Mouse (Mus musculus) bone marrow, adult 2 months (tissue): ENCODE measurements around the gene Fgfr2. TPM values are rescaled to one million over a fixed set of nuclear protein-coding genes. Genes with fewer than 3 reads are reported as not detected.

ENCODE experiments used
- H3K27ac ChIP-seq: fragments of 200-500 bp; 2 replicates; pipeline ENCODE4 v1.5.1; 2012; ENCODE audit warnings: low read depth, mild to moderate bottlenecking, control low read depth, inconsistent platforms, low read length; ENCODE audit not compliant: control insufficient read depth, poor library complexity, insufficient read depth
- H3K4me1 ChIP-seq: fragments of 200-500 bp; 2 replicates; pipeline ENCODE4 v1.6.1; 2011; ENCODE audit warnings: low read length; ENCODE audit not compliant: control insufficient read depth, insufficient read depth
- H3K4me3 ChIP-seq: fragments of 200-500 bp; replicated peaks from 2 replicates; pipeline ENCODE3; 2011; ENCODE audit warnings: mild to moderate bottlenecking, low read depth, low read length, control low read depth; ENCODE audit not compliant: control insufficient read depth
- CTCF ChIP-seq: fragments of 200-500 bp; IDR thresholded peaks from 2 replicates; pipeline ENCODE4 v1.5.1; 2011; ENCODE audit warnings: low read length, control low read depth; ENCODE audit not compliant: control insufficient read depth, insufficient read depth
- POLR2A ChIP-seq: fragments of 200-500 bp; IDR thresholded peaks from 2 replicates; pipeline ENCODE4 v1.6.1; 2011; ENCODE audit warnings: low read depth, mild to moderate bottlenecking, control low read depth, low read length, borderline replicate concordance; ENCODE audit not compliant: control insufficient read depth
- WGBS: fragments of 180-500 bp; shearing (Covaris S2); methylation state at CpG from one replicate; pipeline ENCODE4 v1.1.7; 2018; 5-methylcytosine and 5-hydroxymethylcytosine counted together
- polyA plus RNA-seq: library from polyadenylated mRNA; stranded (reverse); fragments of >200 nt; gene quantifications from 2 replicates; pipeline ENCODE4 v1.2.4, GENCODE M21; 2011; ENCODE audit warnings: low replicate concordance; ENCODE audit not compliant: missing spikeins, insufficient read depth, insufficient read length

Gene Fgfr2
- polyA plus RNA-seq, 1 experiment = 8.2 TPM

- 92% methylated on average over 4 of the region's 4 CpGs for WGBS
- no peak overlapping the region for H3K27ac ChIP-seq
- no peaks in the 10 kb centered on the region for H3K4me1 ChIP-seq
- H3K4me3 ChIP-seq = no peak overlapping the region
- no peak for TF ChIP-seq POLR2A
- TF ChIP-seq CTCF = no peak
Measured at GRCm38 (mm10) chr7:132253078-132253477, 870.1 kb downstream of the Fgfr2 start.

- Histone ChIP-seq H3K4me3 (no peak overlapping the region), H3K4me1 (no peaks in the 10 kb centered on the region), H3K27ac (no peak overlapping the region)
- TF ChIP-seq CTCF = no peak
- TF ChIP-seq POLR2A = no peak
- WGBS = 87% methylated on average over 10 of the region's 10 CpGs
Measured at GRCm38 (mm10) chr7:132249563-132250119, 873.5 kb downstream of the Fgfr2 start.

- Histone ChIP-seq H3K27ac (no peak overlapping the region), H3K4me3 (no peak overlapping the region), H3K4me1 (no peaks in the 10 kb centered on the region)
- TF ChIP-seq CTCF = no peak
- WGBS = 89% methylated on average over 11 of the region's 11 CpGs
Measured at GRCm38 (mm10) chr7:132247567-132247966, 875.6 kb downstream of the Fgfr2 start.

GRCm38 (mm10) chr7:132247091-132247490, 876.1 kb downstream of the Fgfr2 start:
- WGBS = 89% methylated on average over 5 of the region's 5 CpGs
- TF ChIP-seq CTCF (no peak), POLR2A (no peak)
- Histone ChIP-seq H3K4me3 (no peak overlapping the region), H3K4me1 (no peaks in the 10 kb centered on the region), H3K27ac (no peak overlapping the region)

- WGBS = 84% methylated on average over 6 of the region's 6 CpGs
- TF ChIP-seq POLR2A = no peak
- TF ChIP-seq CTCF = no peak
- H3K27ac ChIP-seq = no peak overlapping the region
- no peaks in the 10 kb centered on the region for H3K4me1 ChIP-seq
- no peak overlapping the region for H3K4me3 ChIP-seq
Measured at GRCm38 (mm10) chr7:132245730-132246129, 877.4 kb downstream of the Fgfr2 start.

GRCm38 (mm10) chr7:132244637-132245036, 878.5 kb downstream of the Fgfr2 start:
- Histone ChIP-seq H3K4me3 (no peak overlapping the region), H3K27ac (no peak overlapping the region), H3K4me1 (no peaks in the 10 kb centered on the region)
- TF ChIP-seq POLR2A (no peak), CTCF (no peak)
- WGBS = 90% methylated on average over 14 of the region's 14 CpGs

GRCm38 (mm10) chr7:132243225-132243624, 879.9 kb downstream of the Fgfr2 start:
- 54% methylated on average over 5 of the region's 5 CpGs for WGBS
- no peak for TF ChIP-seq POLR2A
- no peak for TF ChIP-seq CTCF
- Histone ChIP-seq H3K4me3 (no peak overlapping the region), H3K4me1 (no peaks in the 10 kb centered on the region), H3K27ac (no peak overlapping the region)

GRCm38 (mm10) chr7:132242617-132243141, 880.5 kb downstream of the Fgfr2 start:
- WGBS = 42% methylated on average over 4 of the region's 4 CpGs
- Histone ChIP-seq H3K27ac (no peak overlapping the region), H3K4me1 (no peaks in the 10 kb centered on the region), H3K4me3 (no peak overlapping the region)
- no peak for TF ChIP-seq POLR2A

GRCm38 (mm10) chr7:132238921-132239320, 884.2 kb downstream of the Fgfr2 start:
- H3K4me3 ChIP-seq = no peak overlapping the region
- no peaks in the 10 kb centered on the region for H3K4me1 ChIP-seq
- WGBS = 62% methylated on average over 3 of the region's 3 CpGs
- TF ChIP-seq POLR2A (no peak), CTCF (no peak)
- H3K27ac ChIP-seq = no peak overlapping the region

- Histone ChIP-seq H3K4me1 (no peaks in the 10 kb centered on the region), H3K4me3 (no peak overlapping the region), H3K27ac (no peak overlapping the region)
- 62% methylated on average over 4 of the region's 4 CpGs for WGBS
- TF ChIP-seq CTCF = no peak
- TF ChIP-seq POLR2A = no peak
Measured at GRCm38 (mm10) chr7:132237191-132237590, 886.0 kb downstream of the Fgfr2 start.
